Mouse (Mus musculus): ENCODE data around the gene Fgfr2.

The Fgfr2 gene

GRCm38 (mm10) chr7:132169419-132170169, 953.6 kb downstream of the Fgfr2 start:
- no peak for DNase-seq (ENCODE audit: low spot score)

- no peak for DNase-seq (ENCODE audit: low spot score)
These were observed 955.9 kb downstream of the Fgfr2 start for GRCm38 (mm10) chr7:132167239-132167638.

- no peak for DNase-seq (ENCODE audit: low spot score)
These were observed 960.9 kb downstream of the Fgfr2 start for GRCm38 (mm10) chr7:132162254-132162653.

GRCm38 (mm10) chr7:132158321-132159025, 964.7 kb downstream of the Fgfr2 start:
- no peak for DNase-seq (ENCODE audit: low spot score)

GRCm38 (mm10) chr7:132154368-132154961, 968.7 kb downstream of the Fgfr2 start, which contains the start of gene Cpxm2:
TSS of gene Cpxm2 (minus strand) at chr7:132154739.
- peak; percentile 4 for DNase-seq (ENCODE audit: low spot score)

- DNase-seq (ENCODE audit: low spot score), result no peak
These were observed 969.4 kb downstream of the Fgfr2 start for GRCm38 (mm10) chr7:132153725-132154147.

- DNase-seq (ENCODE audit: low spot score), result no peak
These were observed 977.8 kb downstream of the Fgfr2 start for GRCm38 (mm10) chr7:132145227-132145800.

- DNase-seq (ENCODE audit: low spot score), result no peak
These were observed 994.5 kb downstream of the Fgfr2 start for GRCm38 (mm10) chr7:132128687-132129086.

- DNase-seq (ENCODE audit: low spot score), result no peak
These were observed 998.2 kb downstream of the Fgfr2 start for GRCm38 (mm10) chr7:132124948-132125347.

- no peak for DNase-seq (ENCODE audit: low spot score)
These were observed 999.9 kb downstream of the Fgfr2 start for GRCm38 (mm10) chr7:132123211-132123610.

GRCm38 (mm10) chr7:132119817-132120216, 1003.3 kb downstream of the Fgfr2 start:
- no peak for DNase-seq (ENCODE audit: low spot score)

- no peak for DNase-seq (ENCODE audit: low spot score)
These were observed 1011.4 kb downstream of the Fgfr2 start for GRCm38 (mm10) chr7:132111770-132112169.

- no peak for DNase-seq (ENCODE audit: low spot score)
These were observed 1012.8 kb downstream of the Fgfr2 start for GRCm38 (mm10) chr7:132110308-132110707.

GRCm38 (mm10) chr7:132106891-132107290, 1016.3 kb downstream of the Fgfr2 start:
- DNase-seq (ENCODE audit: low spot score), result no peak

- DNase-seq (ENCODE audit: low spot score), result no peak
These were observed 1017.8 kb downstream of the Fgfr2 start for GRCm38 (mm10) chr7:132105326-132105725.

- no peak for DNase-seq (ENCODE audit: low spot score)
These were observed 1024.7 kb downstream of the Fgfr2 start for GRCm38 (mm10) chr7:132098441-132098840.

GRCm38 (mm10) chr7:132094666-132095065, 1028.5 kb downstream of the Fgfr2 start:
- DNase-seq (ENCODE audit: low spot score), result no peak

- no peak for DNase-seq (ENCODE audit: low spot score)
These were observed 1031.6 kb downstream of the Fgfr2 start for GRCm38 (mm10) chr7:132091551-132091950.

- DNase-seq (ENCODE audit: low spot score), result no peak
These were observed 1034.5 kb downstream of the Fgfr2 start for GRCm38 (mm10) chr7:132088606-132089005.

- DNase-seq (ENCODE audit: low spot score), result no peak
These were observed 1035.0 kb downstream of the Fgfr2 start for GRCm38 (mm10) chr7:132088181-132088580.

GRCm38 (mm10) chr7:132075825-132076224, 1047.3 kb downstream of the Fgfr2 start:
- no peak for DNase-seq (ENCODE audit: low spot score)

- DNase-seq (ENCODE audit: low spot score), result no peak
These were observed 1048.6 kb downstream of the Fgfr2 start for GRCm38 (mm10) chr7:132074503-132074902.
